Mouse (Mus musculus) MEL (cell line): Measurements from ENCODE around the gene Agtr1a.

ENCODE experiments used
- CTCF ChIP-seq, 3 experiments: IDR thresholded peaks in 2 of 3; conservative IDR thresholded peaks in 1 of 3; 2 replicates each; pipeline ENCODE4 v1.5.1; 2011 to 2012; ENCODE audit warnings: low read length in 3 of 3, low read depth in 2 of 3, mild to moderate bottlenecking in 2 of 3, improper control_type of control experiment in 1 of 3, inconsistent platforms in 1 of 3, mixed read lengths in 1 of 3, moderate library complexity in 1 of 3; ENCODE audit not compliant: control insufficient read depth in 1 of 3, insufficient read depth in 1 of 3, poor library complexity in 1 of 3, severe bottlenecking in 1 of 3
- E2F4 ChIP-seq: IDR thresholded peaks from 2 replicates; pipeline ENCODE4 v1.6.1; 2011; ENCODE audit warnings: low read depth, low read length, improper control_type of control experiment, borderline replicate concordance
- EP300 ChIP-seq, 2 experiments: IDR thresholded peaks; 2 replicates each; pipeline ENCODE4 v1.6.1; 2011; ENCODE audit warnings: improper control_type of control experiment in 2 of 2, low read length in 2 of 2, low read depth in 1 of 2, mild to moderate bottlenecking in 1 of 2
- MAZ ChIP-seq: IDR thresholded peaks from 2 replicates; pipeline ENCODE4 v1.6.1; 2012; ENCODE audit warnings: low read depth, mild to moderate bottlenecking, inconsistent platforms, low read length, improper control_type of control experiment
- MXI1 ChIP-seq: IDR thresholded peaks from 2 replicates; pipeline ENCODE4 v1.6.1; 2011; ENCODE audit warnings: mild to moderate bottlenecking, low read depth, low read length, improper control_type of control experiment
- NRF1 ChIP-seq: IDR thresholded peaks from 2 replicates; pipeline ENCODE4 v1.6.1; 2014; ENCODE audit warnings: low read depth, mild to moderate bottlenecking, inconsistent platforms, low read length, improper control_type of control experiment, moderate library complexity; ENCODE audit not compliant: poor library complexity, insufficient read depth, severe bottlenecking
- POLR2A ChIP-seq, 2 experiments: IDR thresholded peaks; 2 replicates each; pipeline ENCODE4 v1.6.1; 2011 to 2012; ENCODE audit warnings: low read length in 2 of 2, mild to moderate bottlenecking in 2 of 2, control low read depth in 1 of 2, improper control_type of control experiment in 1 of 2, low read depth in 1 of 2, moderate library complexity in 1 of 2; ENCODE audit not compliant: control insufficient read depth in 1 of 2, insufficient read depth in 1 of 2, poor library complexity in 1 of 2
- TCF12 ChIP-seq: IDR thresholded peaks from 2 replicates; pipeline ENCODE4 v1.6.1; 2014; ENCODE audit warnings: low read depth, mild to moderate bottlenecking, inconsistent platforms, low read length, improper control_type of control experiment, moderate library complexity
- ZKSCAN1 ChIP-seq: IDR thresholded peaks from 2 replicates; pipeline ENCODE4 v1.6.1; 2012; ENCODE audit warnings: low read depth, mild to moderate bottlenecking, inconsistent platforms, low read length, improper control_type of control experiment, moderate library complexity

GRCm38 (mm10) chr13:30368116-30368515, 31.9 kb downstream of the Agtr1a start:
- TF ChIP-seq MXI1, result no peak
- TF ChIP-seq EP300 (IDR thresholded peaks at IDR 0.05; ENCODE audit: low read depth in 1 of 2, low read length in 2 of 2), result no peak
- no peak for TF ChIP-seq NRF1
- no peak for TF ChIP-seq CTCF (IDR thresholded peaks at IDR 0.05 in 2 of 3, conservative IDR thresholded peaks at IDR 0.05 in 1 of 3; ENCODE audit: control insufficient read depth in 1 of 3, insufficient read depth in 1 of 3, low read depth in 2 of 3, low read length in 3 of 3, poor library complexity in 1 of 3, severe bottlenecking in 1 of 3)
- TF ChIP-seq ZKSCAN1, result no peak
- TF ChIP-seq TCF12, result no peak
- no peak for TF ChIP-seq MAZ
- no peak for TF ChIP-seq POLR2A (IDR thresholded peaks at IDR 0.05; ENCODE audit: control insufficient read depth in 1 of 2, insufficient read depth in 1 of 2, low read depth in 1 of 2, low read length in 2 of 2, poor library complexity in 1 of 2)
- no peak for TF ChIP-seq E2F4
